Mouse (Mus musculus): Measurements from ENCODE around the gene Ogdh.

- 0 out of 2 replicates have a peak, but pooled peaks have one; percentile 53 for TF ChIP-seq POLR2A (IDR thresholded peaks at IDR 0.05; ENCODE audit: extremely low read depth, insufficient read depth, low read length)
- TF ChIP-seq CTCF (IDR thresholded peaks at IDR 0.05; ENCODE audit: extremely low read depth, insufficient read depth, low read length) = no peak
Measured at GRCm38 (mm10) chr11:6388726-6389413, 97.4 kb downstream of the Ogdh start, which contains the start of gene Zmiz2.
